10 mouse cellular contexts compared by ENCODE assay signal in the genomic region with DNA sequence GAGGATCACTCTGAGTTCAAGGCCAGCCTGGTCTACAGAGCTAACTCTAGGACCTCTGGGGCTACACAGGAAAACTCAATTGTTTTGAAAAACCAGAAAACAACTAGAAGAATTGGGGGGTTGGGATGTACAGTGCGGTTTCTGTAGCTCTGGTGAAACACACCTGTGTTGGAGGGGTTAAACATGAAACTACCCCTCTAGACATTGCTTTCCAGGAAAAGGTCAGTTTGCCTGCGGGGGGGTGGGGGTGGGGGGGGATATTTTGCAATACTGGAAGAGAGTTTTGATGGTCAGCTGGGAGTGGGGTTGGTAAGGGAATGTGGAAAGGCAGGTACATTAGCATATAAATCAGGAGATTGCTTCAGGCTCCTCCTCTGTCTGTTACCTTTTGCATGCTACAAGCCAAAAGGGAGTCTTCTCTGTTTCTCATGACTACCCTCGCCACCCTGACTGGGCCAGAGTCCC. TPM values are rescaled to one million over a fixed set of nuclear protein-coding genes. Genes with fewer than 3 reads are reported as not detected.
DNase-seq lines count a peak whose midpoint lies in the region; ATAC-seq and TF ChIP-seq lines count a peak whose summit lies in the region.
"Had no signal": no experiment of that assay in that cellular context is flagged by ENCODE, and none has a peak within 500 bp of the region (broad histone marks: within the 10 kb centered on the region; RNA-seq: fewer than 3 reads in every experiment).

No protein-coding gene starts in this region.

- DNase-seq in kidney, adult 9 months: no peak
- no peak for DNase-seq in embryonic facial prominence, embryonic 11.5 days (ENCODE audit: low spot score)
- DNase-seq in hindbrain, postnatal 0 days (ENCODE audit: low spot score): no peak
- DNase-seq in urinary bladder, postnatal 4 days (ENCODE audit: low spot score in 2 of 2): no peak
- no peak for DNase-seq in adrenal gland, postnatal 14 days
- DNase-seq in lung, postnatal 14 days: no peak

- TF ChIP-seq CTCF in hindbrain, postnatal 0 days (IDR thresholded peaks at IDR 0.05; ENCODE audit: low read depth): no peak

- H3K27me3 ChIP-seq in kidney, embryonic 16.5 days (ENCODE audit: insufficient read depth, low read length): no peaks in the 10 kb centered on the region
- H3K27me3 ChIP-seq in embryonic facial prominence, embryonic 11.5 days (ENCODE audit: control insufficient read depth, insufficient read depth, low read length): no peaks in the 10 kb centered on the region
- H3K27me3 ChIP-seq in hindbrain, postnatal 0 days (ENCODE audit: insufficient read depth, low read length): no peaks in the 10 kb centered on the region
- H3K27me3 ChIP-seq in midbrain, embryonic 16.5 days (ENCODE audit: control insufficient read depth, insufficient read depth, low read depth, low read length): no peaks in the 10 kb centered on the region

- H3K36me3 ChIP-seq in kidney, embryonic 16.5 days (ENCODE audit: insufficient read depth, low read length): no peaks in the 10 kb centered on the region
- H3K36me3 ChIP-seq in embryonic facial prominence, embryonic 11.5 days (replicated peaks; ENCODE audit: control insufficient read depth, insufficient read depth, low read depth, low read length): no peaks in the 10 kb centered on the region
- no peaks in the 10 kb centered on the region for H3K36me3 ChIP-seq in hindbrain, postnatal 0 days (ENCODE audit: insufficient read depth, low read length)
- H3K36me3 ChIP-seq in midbrain, embryonic 16.5 days (ENCODE audit: control insufficient read depth, insufficient read depth, low read length): no peaks in the 10 kb centered on the region

- ATAC-seq in kidney, embryonic 16.5 days (ENCODE audit: low FRiP score, low TSS enrichment): no peak
- no peak for ATAC-seq in embryonic facial prominence, embryonic 11.5 days (replicated peaks; ENCODE audit: insufficient number of reproducible peaks, low FRiP score, low TSS enrichment, low read depth)
- no peak for ATAC-seq in hindbrain, postnatal 0 days
- ATAC-seq in midbrain, embryonic 16.5 days: no peak

- peak overlapping the region; percentile 91 for H3K27ac ChIP-seq in kidney, embryonic 16.5 days (ENCODE audit: low read length)
- H3K27ac ChIP-seq in embryonic facial prominence, embryonic 11.5 days (replicated peaks; ENCODE audit: low read depth, low read length): peak overlapping the region; percentile 76; the same call in 1 of the 2 replicates
- H3K27ac ChIP-seq in hindbrain, postnatal 0 days: peak overlapping the region; percentile 82
- H3K27ac ChIP-seq in midbrain, embryonic 16.5 days (ENCODE audit: low read length): no peak overlapping the region

- peak overlapping the region; percentile 53 for H3K4me2 ChIP-seq in kidney, embryonic 16.5 days (replicated peaks; ENCODE audit: low read depth, low read length)
- peak overlapping the region; percentile 49 for H3K4me2 ChIP-seq in embryonic facial prominence, embryonic 11.5 days (ENCODE audit: low read depth, low read length)
- H3K4me2 ChIP-seq in hindbrain, postnatal 0 days (ENCODE audit: low read depth, low read length): peak overlapping the region; percentile 55
- H3K4me2 ChIP-seq in midbrain, embryonic 16.5 days (ENCODE audit: low read length): peak overlapping the region; percentile 54; the same call in 1 of the 2 replicates

- peak overlapping the region; percentile 62 for H3K9ac ChIP-seq in kidney, embryonic 16.5 days (replicated peaks; ENCODE audit: low read length)
- no peak overlapping the region for H3K9ac ChIP-seq in embryonic facial prominence, embryonic 11.5 days (replicated peaks; ENCODE audit: low read length)
- no peak overlapping the region for H3K9ac ChIP-seq in hindbrain, postnatal 0 days (replicated peaks; ENCODE audit: low read length)
- no peak overlapping the region for H3K9ac ChIP-seq in midbrain, embryonic 16.5 days (ENCODE audit: low read depth, low read length)

- no peaks in the 10 kb centered on the region for H3K9me3 ChIP-seq in kidney, embryonic 16.5 days (ENCODE audit: low read length)
- no peaks in the 10 kb centered on the region for H3K9me3 ChIP-seq in embryonic facial prominence, embryonic 11.5 days (replicated peaks; ENCODE audit: control insufficient read depth, low read length)
- no peaks in the 10 kb centered on the region for H3K9me3 ChIP-seq in hindbrain, postnatal 0 days (ENCODE audit: low read length)
- H3K9me3 ChIP-seq in midbrain, embryonic 16.5 days (replicated peaks; ENCODE audit: control insufficient read depth, low read length, poor library complexity, severe bottlenecking): no peaks in the 10 kb centered on the region

- H3K4me3 ChIP-seq in kidney, embryonic 16.5 days (ENCODE audit: low read length): peak overlapping the region; percentile 33; the same call in 1 of the 2 replicates
- peak overlapping the region; percentile 23; the same call in 1 of the 2 replicates for H3K4me3 ChIP-seq in embryonic facial prominence, embryonic 11.5 days (ENCODE audit: low read depth, low read length)
- H3K4me3 ChIP-seq in hindbrain, postnatal 0 days (ENCODE audit: low read length): no peak overlapping the region
- H3K4me3 ChIP-seq in midbrain, embryonic 16.5 days (ENCODE audit: low read depth, low read length): no peak overlapping the region

- WGBS in kidney, embryonic 16.5 days: 66% methylated on average over 3 of the region's 3 CpGs
- WGBS in embryonic facial prominence, embryonic 11.5 days: 50% methylated on average over 3 of the region's 3 CpGs
- WGBS in hindbrain, postnatal 0 days: 60% methylated on average over 3 of the region's 3 CpGs
- WGBS in midbrain, embryonic 16.5 days: 67% methylated on average over 3 of the region's 3 CpGs

- H3K4me1 ChIP-seq in kidney, embryonic 16.5 days (ENCODE audit: insufficient read depth, low read length): peaks cover 48% of the 10 kb centered on the region
- 0 out of 2 replicates have a peak, but pooled peaks cover 3% of the 10 kb centered on the region for H3K4me1 ChIP-seq in embryonic facial prominence, embryonic 11.5 days (ENCODE audit: control insufficient read depth, insufficient read depth, low read length)
- peaks cover 20% of the 10 kb centered on the region; the same call in 1 of the 2 replicates for H3K4me1 ChIP-seq in hindbrain, postnatal 0 days (ENCODE audit: insufficient read depth, low read length)
- H3K4me1 ChIP-seq in midbrain, embryonic 16.5 days (ENCODE audit: control insufficient read depth, insufficient read depth, low read length): peaks cover 29% of the 10 kb centered on the region

RNA-seq across cellular contexts. Expression of gene Zfp219, which starts 1.7 kb away (rescaled TPM):
- 38.9 and 39.2 TPM in 2 replicates for polyA plus RNA-seq in kidney, embryonic 16.5 days (2015; fragmentation: Nextera tagmentation; extraction: Ambion mirVana)
- 54.7 and 63.2 TPM in 2 replicates for polyA plus RNA-seq in embryonic facial prominence, embryonic 11.5 days (2014; fragmentation: Nextera tagmentation; extraction: Ambion mirVana)
- 91.7 and 98.7 TPM in 2 replicates for total RNA-seq in hindbrain, postnatal 0 days (2014; rRNA removed)
- 25.8 and 31.0 TPM in 2 replicates for polyA plus RNA-seq in hindbrain, postnatal 0 days (2015; fragmentation: Nextera tagmentation; extraction: Ambion mirVana)
- 30.3 and 33.6 TPM in 2 replicates for polyA plus RNA-seq in midbrain, embryonic 16.5 days (2015; fragmentation: Nextera tagmentation; extraction: Ambion mirVana)
- 56.5 and 63.7 TPM in 2 replicates for total RNA-seq in adrenal gland, postnatal 14 days (2021)

RNA-seq across cellular contexts. Expression of gene Tmem253, which starts 6.8 kb away (rescaled TPM):
- polyA plus RNA-seq in kidney, embryonic 16.5 days (2015; fragmentation: Nextera tagmentation; extraction: Ambion mirVana): 1.0 and 1.6 TPM in 2 replicates
- 0.35 and 1.5 TPM in 2 replicates for polyA plus RNA-seq in embryonic facial prominence, embryonic 11.5 days (2014; fragmentation: Nextera tagmentation; extraction: Ambion mirVana)
- not detected in 2 replicates for total RNA-seq in hindbrain, postnatal 0 days (2014; rRNA removed)
- 0.51 and 0.53 TPM in 2 replicates for polyA plus RNA-seq in hindbrain, postnatal 0 days (2015; fragmentation: Nextera tagmentation; extraction: Ambion mirVana)
- 0.16 and 1.0 TPM in 2 replicates for polyA plus RNA-seq in midbrain, embryonic 16.5 days (2015; fragmentation: Nextera tagmentation; extraction: Ambion mirVana)
- 3.7 and 4.4 TPM in 2 replicates for total RNA-seq in adrenal gland, postnatal 14 days (2021)
- total RNA-seq: neutrophil, adult 5-6 weeks had no signal

RNA-seq across cellular contexts. Expression of gene Olfr221, which starts 20.0 kb away (rescaled TPM):
- polyA plus RNA-seq in kidney, embryonic 16.5 days (2015; fragmentation: Nextera tagmentation; extraction: Ambion mirVana): not detected in 2 replicates
- not detected in 2 replicates for polyA plus RNA-seq in embryonic facial prominence, embryonic 11.5 days (2014; fragmentation: Nextera tagmentation; extraction: Ambion mirVana)
- not detected in 2 replicates for total RNA-seq in hindbrain, postnatal 0 days (2014; rRNA removed)
- polyA plus RNA-seq in hindbrain, postnatal 0 days (2015; fragmentation: Nextera tagmentation; extraction: Ambion mirVana): not detected in 2 replicates
- polyA plus RNA-seq in midbrain, embryonic 16.5 days (2015; fragmentation: Nextera tagmentation; extraction: Ambion mirVana): not detected in 2 replicates
- total RNA-seq in adrenal gland, postnatal 14 days (2021): not detected in 2 replicates
- total RNA-seq: gastrocnemius, postnatal 4 days; neutrophil, adult 5-6 weeks had no signal

RNA-seq across cellular contexts. Expression of gene Arhgef40, which starts 37.8 kb away (rescaled TPM):
- 92.1 and 97.8 TPM in 2 replicates for polyA plus RNA-seq in kidney, embryonic 16.5 days (2015; fragmentation: Nextera tagmentation; extraction: Ambion mirVana)
- 82.6 and 91.9 TPM in 2 replicates for polyA plus RNA-seq in embryonic facial prominence, embryonic 11.5 days (2014; fragmentation: Nextera tagmentation; extraction: Ambion mirVana)
- 113 and 124 TPM in 2 replicates for total RNA-seq in hindbrain, postnatal 0 days (2014; rRNA removed)
- 56.4 and 61.8 TPM in 2 replicates for polyA plus RNA-seq in hindbrain, postnatal 0 days (2015; fragmentation: Nextera tagmentation; extraction: Ambion mirVana)
- 78.0 and 79.7 TPM in 2 replicates for polyA plus RNA-seq in midbrain, embryonic 16.5 days (2015; fragmentation: Nextera tagmentation; extraction: Ambion mirVana)
- 49.5 and 61.3 TPM in 2 replicates for total RNA-seq in adrenal gland, postnatal 14 days (2021)

Comparison
In these comparisons a context has a peak if more than half of its experiments do, and no peak if none do; other contexts are left out.
1. H3K4me3 ChIP-seq: peak in kidney, embryonic 16.5 days (single experiment) and embryonic facial prominence, embryonic 11.5 days (single experiment); none in hindbrain, postnatal 0 days (single experiment) and midbrain, embryonic 16.5 days (single experiment).
2. Peak in every context shown above with its lines, with median percentiles within 50 percentile points of each other: H3K4me2 ChIP-seq.